Mouse (Mus musculus): ENCODE data around the gene 2310030G06Rik. TPM values are rescaled to one million over a fixed set of nuclear protein-coding genes. Genes with fewer than 3 reads are reported as not detected.

2310030G06Rik gene
- total RNA-seq, 2 experiments from 2014 or later, result 2.0 to 2.7 TPM

Other genes with a start within 250 kb of the 2310030G06Rik start
- 10 to 100 TPM; 46.7 to 48.0 TPM for gene Pts, start 217.8 kb downstream of the 2310030G06Rik start, total RNA-seq (2021)
- gene Il18, start 191.7 kb downstream of the 2310030G06Rik start, total RNA-seq (2021), result 10 to 100 TPM; 18.5 to 19.1 TPM
- gene Bco2, start 191.4 kb downstream of the 2310030G06Rik start, total RNA-seq (2021), result 1 to 10 TPM; 1.6 to 1.8 TPM
- gene Tex12, start 185.2 kb downstream of the 2310030G06Rik start, total RNA-seq (2021), result not detected
- gene Sdhd, start 142.7 kb downstream of the 2310030G06Rik start, total RNA-seq (2021), result 100 to 1,000 TPM; 145 to 154 TPM
- gene Timm8b, start 142.6 kb downstream of the 2310030G06Rik start, total RNA-seq (2021), result 100 to 1,000 TPM; 215 to 230 TPM
- 1 to 10 TPM; 1.4 to 2.1 TPM for gene Pih1d2, start 129.2 kb downstream of the 2310030G06Rik start, total RNA-seq (2021)
- gene Nkapd1, start 129.1 kb downstream of the 2310030G06Rik start, total RNA-seq (2021), result 10 to 100 TPM; 28.9 to 30.3 TPM
- gene Dlat, start 86.8 kb downstream of the 2310030G06Rik start, total RNA-seq (2021), result 100 to 1,000 TPM; 121 to 129 TPM
- gene Dixdc1, start 7.0 kb downstream of the 2310030G06Rik start, total RNA-seq (2021), result 10 to 100 TPM; 75.0 to 76.6 TPM
- gene Cryab, start 4.8 kb upstream of the 2310030G06Rik start, total RNA-seq (2021), result 10 to 100 TPM; 67.6 to 87.4 TPM
- gene Hspb2, start 5.8 kb upstream of the 2310030G06Rik start, total RNA-seq (2021), result 1 to 10 TPM; 1.7 to 2.2 TPM
- 1 to 10 TPM; 5.5 to 6.6 TPM for gene Fdxacb1, start 21.7 kb upstream of the 2310030G06Rik start, total RNA-seq (2021)
- 10 to 100 TPM; 36.2 to 38.7 TPM for gene Alg9, start 28.5 kb upstream of the 2310030G06Rik start, total RNA-seq (2021)
- gene 1110032A03Rik, start 29.0 kb upstream of the 2310030G06Rik start, total RNA-seq (2021), result 10 to 100 TPM; 27.0 to 28.7 TPM
- gene Ppp2r1b, start 98.8 kb upstream of the 2310030G06Rik start, total RNA-seq (2021), result 10 to 100 TPM; 21.1 to 23.2 TPM

Data from left cerebral cortex, postnatal 10 days (tissue).